Mouse (Mus musculus) midbrain, embryonic 11.5 days (tissue): ENCODE measurements around the gene Kctd10. TPM values are rescaled to one million over a fixed set of nuclear protein-coding genes. Genes with fewer than 3 reads are reported as not detected.
A peak's percentile ranks its signal among the peaks of the same experiment; 100 is the strongest.

ENCODE experiments used
- ATAC-seq: fragments of 200-750 bp; cut with Nextera tagmentation; 2 replicates; pipeline ENCODE4 v1.8.0; 2017; ENCODE audit warnings: moderate TSS enrichment, moderate library complexity; ENCODE audit not compliant: low FRiP score
- DNase-seq: peaks from one replicate; pipeline ENCODE4 v3.0.0; 2015; ENCODE audit warnings: low spot score; ENCODE audit errors: missing footprints
- H3K27ac ChIP-seq: fragments of 300-500 bp; sonication (generic); 2 replicates; pipeline ENCODE4 v1.5.1; 2014; ENCODE audit warnings: low read depth, low read length
- H3K27me3 ChIP-seq: fragments of 300-500 bp; sonication (generic); 2 replicates; pipeline ENCODE4 v1.6.1; 2014; ENCODE audit warnings: mild to moderate bottlenecking, low read length, moderate library complexity, mixed read lengths; ENCODE audit not compliant: control insufficient read depth, insufficient read depth
- H3K36me3 ChIP-seq: fragments of 300-500 bp; sonication (generic); 2 replicates; pipeline ENCODE4 v1.6.1; 2014; ENCODE audit warnings: mild to moderate bottlenecking, low read length, moderate library complexity, mixed read lengths; ENCODE audit not compliant: control insufficient read depth, insufficient read depth
- H3K4me1 ChIP-seq: fragments of 300-500 bp; sonication (generic); 2 replicates; pipeline ENCODE4 v1.6.1; 2014; ENCODE audit warnings: low read length; ENCODE audit not compliant: control insufficient read depth, insufficient read depth
- H3K4me2 ChIP-seq: fragments of 300-500 bp; sonication (generic); 2 replicates; pipeline ENCODE4 v1.6.1; 2014; ENCODE audit warnings: mild to moderate bottlenecking, moderate library complexity
- H3K4me3 ChIP-seq: fragments of 300-500 bp; sonication (generic); 2 replicates; pipeline ENCODE4 v1.5.1; 2014; ENCODE audit warnings: low read depth, low read length
- H3K9ac ChIP-seq: fragments of 300-500 bp; sonication (generic); 2 replicates; pipeline ENCODE4 v1.6.1; 2014; ENCODE audit warnings: low read length
- H3K9me3 ChIP-seq: fragments of 300-500 bp; sonication (generic); 2 replicates; pipeline ENCODE4 v1.6.1; 2016; ENCODE audit warnings: low read length; ENCODE audit not compliant: control insufficient read depth
- WGBS: fragments of 180-500 bp; shearing (Covaris S2); extraction: QIAGEN DNeasy Blood & Tissue Kit; methylation state at CpG from one replicate; pipeline ENCODE4 v1.1.7; 2014; 5-methylcytosine and 5-hydroxymethylcytosine counted together
- polyA plus RNA-seq: library from polyadenylated mRNA; unstranded; fragments of >200 nt; fragmentation: Nextera tagmentation; extraction: Ambion mirVana; gene quantifications from 2 replicates; pipeline ENCODE4 v1.2.1, GENCODE M21; 2014

The Kctd10 gene
- polyA plus RNA-seq, 1 experiment from 2014 or later = 104 TPM

GRCm38 (mm10) chr5:114384448-114384847, 4.1 kb upstream of the Kctd10 start:
- no peak overlapping the region for H3K4me3 ChIP-seq
- H3K9me3 ChIP-seq = no peaks in the 10 kb centered on the region
- no peak for DNase-seq
- H3K27me3 ChIP-seq = no peaks in the 10 kb centered on the region
- no peak overlapping the region for H3K27ac ChIP-seq
- no peak for ATAC-seq
- 91% methylated on average over 8 of the region's 8 CpGs for WGBS
- no peak overlapping the region for H3K4me2 ChIP-seq
- H3K9ac ChIP-seq = no peak overlapping the region
- H3K4me1 ChIP-seq = peaks cover 14% of the 10 kb centered on the region
- H3K36me3 ChIP-seq = peaks cover 23% of the 10 kb centered on the region

GRCm38 (mm10) chr5:114383184-114383904, 3.0 kb upstream of the Kctd10 start:
- Histone ChIP-seq H3K4me2 (no peak overlapping the region), H3K9ac (no peak overlapping the region), H3K27ac (no peak overlapping the region), H3K4me1 (peaks cover 23% of the 10 kb centered on the region), H3K27me3 (no peaks in the 10 kb centered on the region), H3K9me3 (no peaks in the 10 kb centered on the region), H3K4me3 (no peak overlapping the region), H3K36me3 (peaks cover 13% of the 10 kb centered on the region)
- 81% methylated on average over 9 of the region's 9 CpGs for WGBS
- no peak for ATAC-seq
- DNase-seq = peak; percentile 92

- Histone ChIP-seq H3K27me3 (no peaks in the 10 kb centered on the region), H3K9me3 (no peaks in the 10 kb centered on the region), H3K36me3 (peaks cover 6% of the 10 kb centered on the region), H3K4me2 (peak overlapping the region; percentile 85), H3K4me1 (peaks cover 29% of the 10 kb centered on the region), H3K27ac (peak overlapping the region; percentile 71), H3K9ac (peak overlapping the region; percentile 97), H3K4me3 (peak overlapping the region; percentile 96)
- under 1% methylated on average over 18 of the region's 18 CpGs for WGBS
- DNase-seq (no peak), ATAC-seq (no peak; the same call in 1 of the 2 replicates)
Observed at GRCm38 (mm10) chr5:114381013-114381351, 674 bp upstream of the Kctd10 start.

- H3K4me1 ChIP-seq = peaks cover 29% of the 10 kb centered on the region
Observed at GRCm38 (mm10) chr5:114379763-114380162, 545 bp downstream of the Kctd10 start.

GRCm38 (mm10) chr5:114378936-114379335, 1.4 kb downstream of the Kctd10 start:
- Histone ChIP-seq H3K27ac (no peak overlapping the region), H3K4me2 (peak overlapping the region; percentile 85), H3K9me3 (no peaks in the 10 kb centered on the region), H3K4me3 (peak overlapping the region; percentile 96), H3K36me3 (peaks cover 3% of the 10 kb centered on the region; the same call in 1 of the 2 replicates), H3K27me3 (no peaks in the 10 kb centered on the region), H3K9ac (peak overlapping the region; percentile 97), H3K4me1 (peaks cover 29% of the 10 kb centered on the region)
- no peak for DNase-seq
- ATAC-seq = no peak
- 26% methylated on average over 6 of the region's 6 CpGs for WGBS

More at GRCm38 (mm10) chr5:114379763-114380162, 545 bp downstream of the Kctd10 start:
- 2% methylated on average over 20 of the region's 20 CpGs for WGBS
- DNase-seq = peak; percentile 90
- H3K4me2 ChIP-seq = peak overlapping the region; percentile 85
- no peaks in the 10 kb centered on the region for H3K9me3 ChIP-seq
- H3K27me3 ChIP-seq = no peaks in the 10 kb centered on the region
- H3K9ac ChIP-seq = peak overlapping the region; percentile 97
- peak; percentile 41 for ATAC-seq
- H3K36me3 ChIP-seq = 0 out of 2 replicates have a peak, but pooled peaks cover under 1% of the 10 kb centered on the region
- H3K4me3 ChIP-seq = peak overlapping the region; percentile 96
- peak overlapping the region; percentile 71; the same call in 1 of the 2 replicates for H3K27ac ChIP-seq

GRCm38 (mm10) chr5:114378177-114378920, 2.0 kb downstream of the Kctd10 start:
- Histone ChIP-seq H3K4me1 (peaks cover 29% of the 10 kb centered on the region), H3K27ac (no peak overlapping the region), H3K36me3 (peaks cover 4% of the 10 kb centered on the region; the same call in 1 of the 2 replicates), H3K9me3 (no peaks in the 10 kb centered on the region), H3K9ac (no peak overlapping the region), H3K4me3 (peak overlapping the region; percentile 96), H3K4me2 (peak overlapping the region; percentile 85), H3K27me3 (no peaks in the 10 kb centered on the region)
- no peak for ATAC-seq
- 76% methylated on average over 10 of the region's 10 CpGs for WGBS
- no peak for DNase-seq

DNA sequence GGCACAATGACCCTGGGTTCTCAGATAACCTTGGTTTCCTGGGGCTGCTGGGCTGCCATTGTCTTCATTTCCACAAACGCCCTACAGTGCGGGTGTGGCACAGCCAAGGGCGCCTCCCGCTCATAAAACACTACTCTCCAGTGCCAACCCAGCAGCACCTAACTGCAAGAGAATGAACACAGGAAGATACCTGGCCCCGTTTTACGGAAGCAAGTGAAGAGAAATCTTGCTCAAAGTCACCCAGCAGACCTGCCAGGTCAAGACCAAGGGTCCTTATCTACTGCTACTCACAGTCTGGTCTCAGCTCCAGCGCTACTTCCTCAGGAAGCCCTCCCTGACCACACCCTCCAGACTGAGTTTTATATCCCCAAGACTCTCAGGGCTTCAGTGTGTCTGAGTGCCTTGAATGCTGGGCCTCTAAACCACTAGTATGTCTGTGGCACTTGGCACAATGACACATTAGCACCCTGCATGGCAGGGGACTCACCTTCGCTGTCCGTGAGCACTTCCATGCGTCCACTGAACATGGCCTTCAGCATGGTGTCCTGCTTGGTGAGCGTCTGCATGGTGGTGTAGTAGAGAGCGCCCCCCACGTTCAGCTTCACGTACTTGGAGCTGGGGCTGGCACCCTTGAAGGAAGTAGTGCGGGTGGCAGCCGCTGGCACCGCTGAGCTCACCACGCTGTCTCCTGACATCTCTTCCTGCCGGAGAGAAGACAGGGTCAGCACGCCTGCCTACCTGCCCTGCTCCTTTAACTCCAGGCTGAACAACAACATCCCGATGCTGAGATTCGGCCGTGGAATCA, 5.7 kb downstream of the Kctd10 start:
- H3K9me3 ChIP-seq = no peaks in the 10 kb centered on the region
- H3K4me2 ChIP-seq = no peak overlapping the region
- H3K27me3 ChIP-seq = no peaks in the 10 kb centered on the region
- H3K36me3 ChIP-seq = peaks cover 13% of the 10 kb centered on the region
- ATAC-seq (no peak), DNase-seq (no peak)
- peaks cover 16% of the 10 kb centered on the region for H3K4me1 ChIP-seq
- no peak overlapping the region for H3K9ac ChIP-seq
- no peak overlapping the region for H3K4me3 ChIP-seq
- H3K27ac ChIP-seq = no peak overlapping the region
- 90% methylated on average over 23 of the region's 23 CpGs for WGBS

DNA sequence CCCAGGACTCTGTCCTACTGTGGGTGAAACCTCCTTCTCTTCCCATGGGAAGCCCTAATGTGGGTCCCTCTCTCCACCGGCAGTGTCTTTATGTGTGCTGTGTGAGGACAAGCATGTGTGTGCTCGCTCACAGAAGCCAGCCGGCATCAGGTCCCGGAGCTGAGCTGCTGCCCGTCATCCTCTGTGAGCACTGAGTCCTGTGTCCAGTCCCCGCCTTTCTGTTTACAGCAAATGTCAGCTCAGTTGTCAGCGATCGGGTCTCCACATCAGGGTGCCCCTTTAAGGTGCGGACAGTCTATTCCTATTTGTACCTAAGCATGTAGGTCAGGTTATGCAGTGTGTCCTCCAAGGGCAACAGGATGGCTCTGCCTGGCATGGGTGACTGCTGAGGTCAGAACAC, 6.7 kb downstream of the Kctd10 start:
- no peak overlapping the region for H3K4me3 ChIP-seq
- 88% methylated on average over 9 of the region's 9 CpGs for WGBS
- H3K9ac ChIP-seq = no peak overlapping the region
- DNase-seq (no peak), ATAC-seq (no peak)
- H3K4me2 ChIP-seq = no peak overlapping the region
- H3K9me3 ChIP-seq = no peaks in the 10 kb centered on the region
- peaks cover 13% of the 10 kb centered on the region for H3K36me3 ChIP-seq
- H3K4me1 ChIP-seq = peaks cover 8% of the 10 kb centered on the region
- no peaks in the 10 kb centered on the region for H3K27me3 ChIP-seq
- no peak overlapping the region for H3K27ac ChIP-seq
